Mouse (Mus musculus): ENCODE data around the gene Acap2. TPM values are rescaled to one million over a fixed set of nuclear protein-coding genes. Genes with fewer than 3 reads are reported as not detected.
A peak's percentile ranks its signal among the peaks of the same experiment; 100 is the strongest.

Gene Acap2
- polyA plus RNA-seq, 1 experiment from 2014 or later, result 11.3 TPM

DNA sequence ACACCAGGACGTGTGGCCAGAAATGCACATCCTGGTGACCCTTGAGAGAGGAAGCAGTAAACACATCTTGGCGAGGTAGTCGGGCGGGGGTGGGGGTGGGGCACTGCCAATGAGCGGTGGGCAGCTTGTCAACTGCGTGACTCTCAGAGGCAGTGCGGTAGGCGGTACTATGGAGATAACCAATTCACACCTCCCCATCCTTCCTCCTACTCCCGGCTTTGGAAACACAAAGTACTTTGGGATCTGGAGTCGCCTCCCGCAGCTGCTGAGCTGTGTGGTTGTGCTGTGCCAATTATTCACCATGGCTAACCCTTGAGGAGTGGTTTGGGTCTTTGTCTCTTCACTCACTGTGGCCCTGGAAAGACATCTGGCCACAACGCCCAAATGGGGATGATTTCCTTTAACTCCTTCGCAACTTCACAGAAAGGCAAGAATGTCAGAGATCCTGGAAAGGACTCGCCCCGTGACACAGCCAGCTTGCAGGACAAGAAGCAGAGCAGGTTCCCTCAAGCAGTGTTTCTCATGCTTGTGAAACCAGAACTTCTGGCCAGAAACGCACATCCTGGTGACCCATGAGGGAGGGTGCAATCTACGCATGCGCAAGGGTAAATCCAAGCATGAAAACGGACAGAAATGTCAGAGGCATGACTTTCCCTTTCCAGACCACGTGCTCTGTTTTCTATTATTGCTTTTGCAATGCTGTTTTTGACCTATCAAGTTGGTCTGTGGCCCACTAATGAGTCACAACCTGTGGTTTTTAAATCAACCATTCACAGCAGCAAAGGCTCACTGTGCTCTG, 32.7 kb upstream of the Acap2 start:
- Histone ChIP-seq H3K4me3 (no peak overlapping the region), H3K9me3 (no peaks in the 10 kb centered on the region), H3K36me3 (replicated peaks) (no peaks in the 10 kb centered on the region), H3K27ac (no peak overlapping the region), H3K4me2 (peak overlapping the region; percentile 30; the same call in 1 of the 2 replicates), H3K4me1 (0 out of 2 replicates have a peak, but pooled peaks cover 3% of the 10 kb centered on the region), H3K27me3 (replicated peaks) (no peaks in the 10 kb centered on the region), H3K9ac (no peak overlapping the region)
- WGBS, result 38% methylated on average over 20 of the region's 20 CpGs
- ATAC-seq (replicated peaks), result no peak

DNA sequence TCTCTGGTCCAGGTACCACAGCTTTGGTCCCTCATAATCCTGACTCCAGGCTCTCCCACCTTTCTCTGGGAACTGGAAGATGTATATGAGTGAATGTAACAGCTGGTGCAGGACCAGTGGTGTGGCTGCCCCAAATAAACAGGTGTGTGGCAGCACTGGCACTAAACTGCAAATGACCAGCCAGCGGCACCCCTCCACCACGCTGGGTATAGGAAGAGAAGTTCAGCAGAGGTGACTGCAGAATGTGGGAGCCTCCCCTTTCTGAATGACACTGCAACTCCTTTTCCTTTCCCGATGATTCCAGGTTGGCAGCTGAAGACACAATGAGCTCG, 32.1 kb upstream of the Acap2 start:
- 60% methylated on average over 4 of the region's 4 CpGs for WGBS
- H3K9me3 ChIP-seq, result no peaks in the 10 kb centered on the region
- no peaks in the 10 kb centered on the region for H3K36me3 ChIP-seq (replicated peaks)
- peak overlapping the region; percentile 30; the same call in 1 of the 2 replicates for H3K4me2 ChIP-seq
- H3K4me3 ChIP-seq, result no peak overlapping the region
- no peak for ATAC-seq (replicated peaks)
- H3K27ac ChIP-seq, result no peak overlapping the region
- H3K4me1 ChIP-seq, result 0 out of 2 replicates have a peak, but pooled peaks cover 3% of the 10 kb centered on the region
- H3K9ac ChIP-seq, result no peak overlapping the region
- no peaks in the 10 kb centered on the region for H3K27me3 ChIP-seq (replicated peaks)

DNA sequence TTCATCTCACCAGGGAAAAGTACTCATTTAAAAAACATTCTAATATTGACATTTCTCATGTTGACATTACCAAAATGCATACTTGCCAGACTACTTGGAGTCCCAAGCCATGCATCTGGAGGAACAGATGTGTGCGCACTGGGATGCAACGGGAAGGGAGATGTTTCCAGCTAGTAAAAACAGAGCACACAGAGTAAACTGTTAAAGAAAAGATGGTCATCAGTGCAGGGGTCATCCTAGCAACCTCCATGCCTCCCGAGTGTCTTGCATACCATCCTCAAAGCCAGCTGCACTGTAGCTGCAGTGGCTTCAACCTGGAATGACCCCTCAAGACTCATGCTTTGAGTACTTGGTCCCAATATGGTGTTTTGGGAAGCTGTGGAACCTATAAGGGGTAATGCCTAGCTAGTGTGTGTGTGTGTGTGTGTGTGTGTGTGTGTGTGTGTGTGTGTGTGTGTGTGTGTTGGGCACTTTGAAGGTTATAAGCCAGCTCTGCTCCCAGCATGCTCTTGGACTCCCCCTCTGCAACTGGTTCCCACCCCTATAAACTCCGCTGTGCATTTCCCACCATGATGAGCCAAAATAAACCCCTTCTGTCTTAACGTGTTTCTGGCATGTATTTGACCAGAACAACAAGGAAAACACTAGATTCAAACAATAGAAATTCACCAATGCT, 31.6 kb upstream of the Acap2 start:
- no peak overlapping the region for H3K9ac ChIP-seq
- H3K27me3 ChIP-seq (replicated peaks), result no peaks in the 10 kb centered on the region
- WGBS, result 81% methylated on average over 5 of the region's 5 CpGs
- no peaks in the 10 kb centered on the region for H3K9me3 ChIP-seq
- H3K4me3 ChIP-seq, result no peak overlapping the region
- no peak for ATAC-seq (replicated peaks)
- H3K27ac ChIP-seq, result no peak overlapping the region
- 0 out of 2 replicates have a peak, but pooled peaks cover 3% of the 10 kb centered on the region for H3K4me1 ChIP-seq
- no peak overlapping the region for H3K4me2 ChIP-seq
- H3K36me3 ChIP-seq (replicated peaks), result no peaks in the 10 kb centered on the region

DNA sequence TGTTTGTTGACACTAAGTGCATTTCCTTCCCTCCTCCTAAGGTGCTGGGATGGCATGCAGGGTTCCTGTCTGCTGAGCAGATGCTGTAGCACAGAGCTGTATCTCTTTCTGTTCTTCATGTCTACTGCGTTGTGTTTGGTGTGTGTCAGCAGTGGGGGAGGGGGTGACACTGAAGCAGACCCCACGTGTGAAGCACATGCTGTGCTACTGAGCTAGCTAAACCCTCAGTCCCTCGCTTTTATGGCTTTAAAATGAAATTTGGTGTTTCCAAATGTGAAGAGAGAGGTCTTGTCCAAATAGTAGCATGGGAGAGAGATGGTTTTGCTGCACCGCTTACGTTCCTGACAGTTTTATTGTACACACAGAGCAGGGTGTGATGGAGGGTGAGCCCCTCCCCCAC, 30.5 kb upstream of the Acap2 start:
- no peak overlapping the region for H3K9ac ChIP-seq
- no peaks in the 10 kb centered on the region for H3K36me3 ChIP-seq (replicated peaks)
- H3K4me2 ChIP-seq, result no peak overlapping the region
- 0 out of 2 replicates have a peak, but pooled peaks cover 3% of the 10 kb centered on the region for H3K4me1 ChIP-seq
- no peak for ATAC-seq (replicated peaks)
- H3K9me3 ChIP-seq, result no peaks in the 10 kb centered on the region
- no peak overlapping the region for H3K4me3 ChIP-seq
- WGBS, result 74% methylated on average over 5 of the region's 5 CpGs
- H3K27ac ChIP-seq, result no peak overlapping the region
- H3K27me3 ChIP-seq (replicated peaks), result no peaks in the 10 kb centered on the region

DNA sequence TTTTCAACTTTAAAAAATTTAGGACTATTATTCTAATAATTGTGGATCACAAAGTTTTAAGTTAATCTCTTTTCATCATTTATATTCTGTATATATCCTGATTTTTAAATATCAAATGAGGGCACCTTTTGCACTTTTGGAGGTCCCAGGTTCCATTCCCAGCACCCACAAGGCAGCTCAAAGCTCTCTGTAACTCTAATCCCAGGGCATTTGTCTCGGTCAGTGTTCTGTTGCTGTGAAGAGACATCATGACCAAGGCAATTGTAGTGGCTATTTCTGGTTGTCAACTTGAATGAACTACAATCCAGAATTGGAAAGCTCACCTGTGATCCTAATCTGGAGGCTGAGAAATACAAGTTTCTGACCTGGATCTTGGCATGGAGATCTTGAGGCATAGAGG, 26.7 kb upstream of the Acap2 start:
- no peak for ATAC-seq (replicated peaks)

DNA sequence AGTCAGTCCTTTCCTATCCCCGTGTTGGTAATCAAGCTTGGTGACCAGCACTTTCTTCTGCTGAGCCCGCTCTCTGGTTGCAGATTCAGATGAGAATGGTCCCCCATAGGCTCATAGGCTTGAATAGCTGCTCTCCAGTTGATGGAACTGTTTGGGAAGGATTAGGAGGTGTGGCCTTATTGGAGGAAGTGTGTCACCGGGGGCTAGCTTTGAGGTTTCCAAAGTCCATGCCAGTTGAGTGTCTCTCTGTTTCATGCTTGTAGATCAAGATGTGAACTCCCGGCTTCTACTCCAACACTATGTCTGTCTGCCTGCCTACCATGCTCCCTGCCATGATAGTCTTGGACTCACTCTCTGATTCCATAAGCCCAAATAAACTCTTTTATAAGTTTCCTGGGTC, 14.2 kb upstream of the Acap2 start:
- no peaks in the 10 kb centered on the region for H3K9me3 ChIP-seq
- no peak for ATAC-seq (replicated peaks)
- no peak overlapping the region for H3K4me2 ChIP-seq
- H3K27ac ChIP-seq, result no peak overlapping the region
- H3K9ac ChIP-seq, result no peak overlapping the region
- no peaks in the 10 kb centered on the region for H3K4me1 ChIP-seq
- no peak overlapping the region for H3K4me3 ChIP-seq
- no peaks in the 10 kb centered on the region for H3K27me3 ChIP-seq (replicated peaks)
- H3K36me3 ChIP-seq (replicated peaks), result no peaks in the 10 kb centered on the region
- 94% methylated on average over 4 of the region's 4 CpGs for WGBS

More for the DNA sequence above, 26.7 kb upstream of the Acap2 start:
- H3K9ac ChIP-seq, result no peak overlapping the region
- no peak overlapping the region for H3K4me3 ChIP-seq
- no peaks in the 10 kb centered on the region for H3K4me1 ChIP-seq
- no peaks in the 10 kb centered on the region for H3K9me3 ChIP-seq
- H3K36me3 ChIP-seq (replicated peaks), result no peaks in the 10 kb centered on the region
- no peaks in the 10 kb centered on the region for H3K27me3 ChIP-seq (replicated peaks)
- H3K4me2 ChIP-seq, result no peak overlapping the region
- no peak overlapping the region for H3K27ac ChIP-seq
- WGBS, result 90% methylated on average over 1 of the region's 1 CpGs

DNA sequence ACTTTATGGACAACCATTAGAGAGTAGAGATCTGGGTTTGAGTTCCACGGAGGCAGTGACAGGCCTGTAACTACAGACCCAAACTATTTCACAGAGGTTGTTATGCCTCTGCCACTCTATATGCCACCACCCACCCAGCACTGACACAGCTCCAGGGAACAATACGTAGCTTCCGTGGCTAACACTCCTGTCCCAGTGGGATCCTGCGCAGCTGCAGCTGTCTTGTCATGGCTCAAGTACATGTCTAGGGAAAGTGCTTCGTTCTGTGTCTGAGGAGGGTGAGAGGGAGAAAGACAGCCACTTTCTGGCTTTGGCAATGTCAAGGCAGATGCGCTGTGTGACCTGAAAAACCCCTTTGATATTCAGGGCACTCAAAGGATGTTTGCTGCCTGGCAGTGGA, 12.4 kb upstream of the Acap2 start:
- Histone ChIP-seq H3K9ac (no peak overlapping the region), H3K27me3 (replicated peaks) (no peaks in the 10 kb centered on the region), H3K4me3 (no peak overlapping the region), H3K4me2 (no peak overlapping the region), H3K9me3 (no peaks in the 10 kb centered on the region), H3K4me1 (no peaks in the 10 kb centered on the region), H3K36me3 (replicated peaks) (no peaks in the 10 kb centered on the region), H3K27ac (no peak overlapping the region)
- ATAC-seq (replicated peaks), result no peak
- 82% methylated on average over 6 of the region's 6 CpGs for whole genome bisulfite sequencing

DNA sequence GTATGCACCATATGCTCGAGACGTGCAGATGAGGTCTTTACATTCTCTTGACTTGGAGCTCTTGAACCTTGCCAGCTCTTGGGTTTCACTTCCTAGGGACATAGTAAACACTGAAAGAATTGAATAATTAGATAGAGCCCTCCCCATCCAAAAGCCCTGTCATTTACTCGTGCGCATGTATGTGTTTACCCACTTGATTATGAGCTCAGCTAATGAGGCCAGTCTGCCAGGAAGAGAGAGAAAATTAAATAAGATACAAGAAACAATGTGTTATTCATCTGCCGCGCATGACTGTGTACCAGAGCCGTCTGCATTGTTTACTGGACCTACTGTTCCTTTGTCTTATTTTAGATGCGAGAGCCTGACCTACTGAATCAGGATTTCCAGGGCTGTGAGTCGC, 10.5 kb upstream of the Acap2 start:
- H3K9me3 ChIP-seq, result no peaks in the 10 kb centered on the region
- no peaks in the 10 kb centered on the region for H3K36me3 ChIP-seq (replicated peaks)
- H3K27ac ChIP-seq, result no peak overlapping the region
- no peak overlapping the region for H3K4me2 ChIP-seq
- ATAC-seq (replicated peaks), result no peak
- no peak overlapping the region for H3K4me3 ChIP-seq
- no peaks in the 10 kb centered on the region for H3K4me1 ChIP-seq
- H3K9ac ChIP-seq, result no peak overlapping the region
- 67% methylated on average over 9 of the region's 9 CpGs for WGBS
- no peaks in the 10 kb centered on the region for H3K27me3 ChIP-seq (replicated peaks)

DNA sequence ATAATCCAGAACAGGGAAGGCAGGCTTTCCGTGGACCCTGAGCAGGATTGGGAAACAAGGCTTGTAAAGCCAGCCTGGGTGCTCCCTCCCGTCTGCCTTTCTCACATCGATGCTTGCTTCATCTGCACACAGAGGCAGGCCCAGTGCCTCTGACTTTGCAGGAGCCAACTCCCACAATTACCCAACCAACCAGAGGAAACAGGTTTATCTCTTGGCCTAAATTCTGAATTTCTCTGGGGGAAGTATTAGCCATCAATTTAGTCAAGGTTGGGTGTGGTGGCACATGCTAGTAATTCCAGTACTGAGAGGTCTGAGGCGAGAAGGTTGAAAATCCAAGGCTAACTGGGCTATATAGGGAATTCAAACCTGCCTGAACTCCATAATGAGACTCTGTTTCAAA, 9.4 kb upstream of the Acap2 start:
- ATAC-seq (replicated peaks), result no peak
- Histone ChIP-seq H3K9ac (no peak overlapping the region), H3K27ac (no peak overlapping the region), H3K27me3 (replicated peaks) (no peaks in the 10 kb centered on the region), H3K4me3 (no peak overlapping the region), H3K9me3 (no peaks in the 10 kb centered on the region), H3K4me1 (no peaks in the 10 kb centered on the region), H3K4me2 (no peak overlapping the region), H3K36me3 (replicated peaks) (no peaks in the 10 kb centered on the region)
- WGBS, result 79% methylated on average over 4 of the region's 4 CpGs

DNA sequence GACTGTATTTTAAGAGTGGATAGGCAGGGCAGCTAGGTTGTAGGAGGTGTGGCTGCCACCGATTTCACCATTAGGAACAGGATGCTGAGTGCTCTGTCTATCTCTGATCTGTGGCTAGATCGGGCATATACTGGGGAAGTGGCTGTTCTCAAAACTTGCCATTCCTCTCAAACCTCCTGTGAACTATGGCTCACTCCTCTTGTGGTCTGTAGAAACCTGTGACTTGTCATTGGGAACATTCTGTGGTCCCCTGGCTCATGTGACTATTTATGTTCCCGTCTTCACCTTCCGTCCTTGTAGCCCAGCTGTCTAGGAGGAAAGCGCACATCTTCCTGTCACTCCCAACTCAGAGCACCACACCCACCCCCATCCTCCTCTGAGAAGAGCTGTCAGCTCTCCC, 8.9 kb upstream of the Acap2 start:
- Histone ChIP-seq H3K4me1 (no peaks in the 10 kb centered on the region), H3K27ac (no peak overlapping the region), H3K27me3 (replicated peaks) (no peaks in the 10 kb centered on the region), H3K4me3 (no peak overlapping the region), H3K9me3 (no peaks in the 10 kb centered on the region), H3K4me2 (no peak overlapping the region), H3K9ac (no peak overlapping the region), H3K36me3 (replicated peaks) (no peaks in the 10 kb centered on the region)
- no peak for ATAC-seq (replicated peaks)
- 82% methylated on average over 5 of the region's 5 CpGs for WGBS

DNA sequence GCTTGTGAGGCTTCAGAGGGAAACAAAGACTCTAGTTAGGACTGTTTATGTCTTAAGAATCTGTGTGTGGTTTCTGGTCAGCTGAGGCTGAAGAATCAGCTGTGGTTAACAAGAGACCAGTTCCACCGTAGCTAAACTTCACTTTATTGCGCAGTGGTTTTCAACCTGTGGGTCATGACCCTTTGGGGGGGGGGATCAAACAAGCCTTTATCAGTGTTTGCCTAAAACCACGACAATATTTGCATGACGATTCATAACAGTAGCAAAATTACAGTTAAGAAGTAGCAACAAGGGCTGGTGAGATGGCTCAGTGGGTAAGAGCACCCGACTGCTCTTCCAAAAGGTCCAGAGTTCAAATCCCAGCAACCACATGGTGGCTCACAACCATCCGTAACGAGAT, 4.7 kb upstream of the Acap2 start:
- 91% methylated on average over 7 of the region's 7 CpGs for whole genome bisulfite sequencing
- ATAC-seq (replicated peaks), result no peak
- H3K4me3 ChIP-seq, result no peak overlapping the region
- no peak overlapping the region for H3K4me2 ChIP-seq
- H3K27ac ChIP-seq, result no peak overlapping the region
- H3K4me1 ChIP-seq, result peaks cover 5% of the 10 kb centered on the region; the same call in 1 of the 2 replicates
- H3K9ac ChIP-seq, result no peak overlapping the region
- H3K9me3 ChIP-seq, result no peaks in the 10 kb centered on the region
- H3K27me3 ChIP-seq (replicated peaks), result no peaks in the 10 kb centered on the region
- H3K36me3 ChIP-seq (replicated peaks), result no peaks in the 10 kb centered on the region

DNA sequence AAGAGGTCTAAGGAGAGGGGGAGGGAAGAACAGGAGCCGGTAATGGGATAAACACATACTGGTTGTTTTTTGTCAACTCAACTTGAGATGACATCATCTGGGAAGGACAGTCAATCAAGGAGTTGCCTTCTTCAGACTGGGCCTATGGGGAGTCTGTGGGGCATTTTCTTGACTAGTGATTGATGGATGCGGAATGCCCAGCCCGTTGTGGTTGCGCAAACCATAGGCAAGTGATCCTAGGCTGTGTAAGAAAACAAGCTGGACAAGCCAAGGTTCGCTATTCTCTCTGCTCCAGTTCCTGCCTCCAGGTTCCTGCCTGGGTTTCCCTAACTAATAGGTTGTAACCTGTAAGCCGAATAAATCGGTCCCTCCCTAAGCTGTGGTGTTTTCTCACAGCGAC, 4.1 kb upstream of the Acap2 start:
- Histone ChIP-seq H3K27ac (no peak overlapping the region), H3K36me3 (replicated peaks) (no peaks in the 10 kb centered on the region), H3K9me3 (no peaks in the 10 kb centered on the region), H3K4me2 (no peak overlapping the region), H3K4me3 (no peak overlapping the region), H3K9ac (no peak overlapping the region), H3K4me1 (peaks cover 5% of the 10 kb centered on the region; the same call in 1 of the 2 replicates), H3K27me3 (replicated peaks) (no peaks in the 10 kb centered on the region)
- no peak for ATAC-seq (replicated peaks)
- 94% methylated on average over 8 of the region's 8 CpGs for WGBS

DNA sequence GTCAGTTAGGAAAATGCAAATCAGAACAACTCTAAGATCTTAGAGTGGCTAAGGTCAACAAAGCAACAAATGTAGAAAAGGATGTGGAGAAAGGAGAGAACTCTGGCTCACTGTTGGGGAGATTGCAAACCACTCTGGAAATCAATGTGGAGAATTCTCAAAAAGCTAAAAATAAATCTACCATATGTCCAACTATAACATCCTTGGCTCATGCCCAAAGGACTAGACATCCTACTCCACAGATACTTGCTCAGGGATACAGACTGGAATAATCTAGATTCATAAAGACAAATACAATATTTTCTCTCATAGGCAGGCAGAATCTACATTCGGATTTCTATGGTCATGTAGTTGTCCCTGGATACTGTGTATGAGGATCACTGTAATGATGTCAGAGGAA, 3.2 kb upstream of the Acap2 start:
- ATAC-seq (replicated peaks), result no peak
- no peak overlapping the region for H3K27ac ChIP-seq

More for the DNA sequence above, 3.2 kb upstream of the Acap2 start:
- Histone ChIP-seq H3K27me3 (replicated peaks) (no peaks in the 10 kb centered on the region), H3K9me3 (no peaks in the 10 kb centered on the region), H3K36me3 (replicated peaks) (no peaks in the 10 kb centered on the region), H3K4me3 (no peak overlapping the region), H3K9ac (no peak overlapping the region), H3K4me1 (peaks cover 15% of the 10 kb centered on the region), H3K4me2 (no peak overlapping the region)
- WGBS, result 85% methylated on average over 1 of the region's 1 CpGs

All from midbrain, embryonic 15.5 days (tissue).